Mouse (Mus musculus) myocyte (in vitro differentiated cells): ENCODE measurements around the gene 9330161L09Rik. TPM values are rescaled to one million over a fixed set of nuclear protein-coding genes. Genes with fewer than 3 reads are reported as not detected.

Experiments
- H3K27me3 ChIP-seq: one replicate; pipeline ENCODE4 v1.6.1; 2011; ENCODE audit not compliant: control insufficient read depth, insufficient read depth, insufficient read length
- H3K36me3 ChIP-seq: one replicate; pipeline ENCODE4 v1.6.1; 2011; ENCODE audit not compliant: control insufficient read depth, insufficient read depth
- H3K4me2 ChIP-seq: one replicate; pipeline ENCODE4 v1.6.1; 2011; ENCODE audit warnings: low read depth, control low read depth
- H3K4me3 ChIP-seq: one replicate; pipeline ENCODE4 v1.5.1; 2011; ENCODE audit warnings: mild to moderate bottlenecking, control low read depth, moderate library complexity
- H3K79me2 ChIP-seq: one replicate; pipeline ENCODE4 v1.6.1; 2011; ENCODE audit not compliant: control insufficient read depth, insufficient read depth
- H3ac ChIP-seq: one replicate; pipeline ENCODE4 v1.6.1; 2011; ENCODE audit not compliant: control insufficient read depth, insufficient read length
- CEBPB ChIP-seq: IDR thresholded peaks from 2 replicates; pipeline ENCODE4 v1.6.1; 2011; ENCODE audit warnings: mild to moderate bottlenecking, moderate library complexity; ENCODE audit not compliant: poor library complexity, insufficient read depth, severe bottlenecking
- E2F4 ChIP-seq: IDR thresholded peaks from one replicate; pipeline ENCODE4 v1.6.1; 2011; ENCODE audit warnings: mild to moderate bottlenecking, control low read depth, moderate library complexity; ENCODE audit not compliant: insufficient read depth
- MAX ChIP-seq: IDR thresholded peaks from one replicate; pipeline ENCODE4 v1.6.1; 2011; ENCODE audit warnings: low read depth, mild to moderate bottlenecking, control low read depth
- MYOD1 ChIP-seq, 3 experiments: IDR thresholded peaks; one replicate each; pipeline ENCODE4 v1.6.1; 2011; ENCODE audit warnings: control low read depth in 2 of 3, low read depth in 2 of 3, mild to moderate bottlenecking in 2 of 3, moderate library complexity in 1 of 3; ENCODE audit not compliant: insufficient read length in 2 of 3, control insufficient read depth in 1 of 3
- MYOG ChIP-seq, 3 experiments: IDR thresholded peaks; one replicate each; pipeline ENCODE4 v1.6.1; 2011; ENCODE audit warnings: control low read depth in 2 of 3, low read depth in 2 of 3, mild to moderate bottlenecking in 2 of 3; ENCODE audit not compliant: insufficient read length in 2 of 3, control insufficient read depth in 1 of 3, insufficient read depth in 1 of 3
- POLR2A ChIP-seq: IDR thresholded peaks from one replicate; pipeline ENCODE4 v1.6.1; 2011; ENCODE audit warnings: low read depth, mild to moderate bottlenecking, control low read depth, moderate library complexity; ENCODE audit not compliant: insufficient read length
- POLR2AphosphoS2 ChIP-seq: IDR thresholded peaks from one replicate; pipeline ENCODE4 v1.6.1; 2011; ENCODE audit warnings: low read depth, control low read depth; ENCODE audit not compliant: insufficient read length
- REST ChIP-seq: IDR thresholded peaks from one replicate; pipeline ENCODE4 v1.6.1; 2011; ENCODE audit warnings: mild to moderate bottlenecking, control low read depth, moderate library complexity; ENCODE audit not compliant: insufficient read depth, insufficient read length
- SRF ChIP-seq: IDR thresholded peaks from one replicate; pipeline ENCODE4 v1.6.1; 2011; ENCODE audit warnings: low read depth; ENCODE audit not compliant: control insufficient read depth, insufficient read length
- TCF12 ChIP-seq: IDR thresholded peaks from one replicate; pipeline ENCODE4 v1.6.1; 2011; ENCODE audit warnings: mild to moderate bottlenecking, control low read depth; ENCODE audit not compliant: poor library complexity, insufficient read depth, severe bottlenecking
- TCF3 ChIP-seq: IDR thresholded peaks from one replicate; pipeline ENCODE4 v1.6.1; 2011; ENCODE audit warnings: low read depth, control low read depth; ENCODE audit not compliant: insufficient read length
- USF1 ChIP-seq: IDR thresholded peaks from one replicate; pipeline ENCODE4 v1.6.1; 2011; ENCODE audit warnings: low read depth, mild to moderate bottlenecking, control low read depth, moderate library complexity
- polyA plus RNA-seq: library from polyadenylated mRNA; unstranded; fragments of >200 nt; fragmentation: generic; extraction: Trizol; gene quantifications from one replicate; pipeline ENCODE4 v1.2.1, GENCODE M21; 2012; ENCODE audit warnings: missing spikeins

Gene 9330161L09Rik
- polyA plus RNA-seq, 1 experiment = 0.60 TPM

DNA sequence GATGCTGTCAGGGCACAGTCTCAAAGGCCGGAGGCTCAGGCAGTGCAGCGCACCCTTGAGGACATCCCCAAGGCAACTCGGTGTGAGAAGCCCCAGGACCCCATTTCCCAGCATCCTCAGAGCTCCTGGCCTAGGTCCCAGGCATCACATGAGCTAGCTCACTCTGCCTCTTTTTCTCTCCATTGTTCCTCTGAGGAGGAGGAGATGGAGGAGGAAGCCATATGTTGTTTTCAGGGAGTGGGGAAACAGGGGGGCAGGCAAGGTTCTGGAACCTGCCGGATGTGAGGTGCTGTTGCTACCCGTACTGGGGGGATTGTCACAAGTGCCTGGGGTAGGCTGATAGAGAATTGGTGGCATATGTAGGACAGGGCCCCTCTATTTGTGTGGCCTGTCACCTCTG, 31.5 kb downstream of the 9330161L09Rik start:
- H3K79me2 ChIP-seq = no peaks in the 10 kb centered on the region
- TF ChIP-seq SRF = no peak
- no peak for TF ChIP-seq POLR2AphosphoS2
- no peak for TF ChIP-seq MYOD1 (IDR thresholded peaks at IDR 0.05; ENCODE audit: control insufficient read depth in 1 of 3, insufficient read length in 2 of 3, low read depth in 2 of 3)
- no peak for TF ChIP-seq MAX
- TF ChIP-seq POLR2A = no peak
- no peak for TF ChIP-seq E2F4
- no peak for TF ChIP-seq TCF12
- TF ChIP-seq MYOG (IDR thresholded peaks at IDR 0.05; ENCODE audit: control insufficient read depth in 1 of 3, insufficient read depth in 1 of 3, insufficient read length in 2 of 3, low read depth in 2 of 3) = no peak
- no peak for TF ChIP-seq TCF3
- TF ChIP-seq USF1 = no peak
- no peak for TF ChIP-seq REST
- no peak for TF ChIP-seq CEBPB
- no peak overlapping the region for H3ac ChIP-seq
- H3K36me3 ChIP-seq = no peaks in the 10 kb centered on the region
- no peak overlapping the region for H3K4me3 ChIP-seq
- H3K4me2 ChIP-seq = no peak overlapping the region
- H3K27me3 ChIP-seq = peaks cover 4% of the 10 kb centered on the region

DNA sequence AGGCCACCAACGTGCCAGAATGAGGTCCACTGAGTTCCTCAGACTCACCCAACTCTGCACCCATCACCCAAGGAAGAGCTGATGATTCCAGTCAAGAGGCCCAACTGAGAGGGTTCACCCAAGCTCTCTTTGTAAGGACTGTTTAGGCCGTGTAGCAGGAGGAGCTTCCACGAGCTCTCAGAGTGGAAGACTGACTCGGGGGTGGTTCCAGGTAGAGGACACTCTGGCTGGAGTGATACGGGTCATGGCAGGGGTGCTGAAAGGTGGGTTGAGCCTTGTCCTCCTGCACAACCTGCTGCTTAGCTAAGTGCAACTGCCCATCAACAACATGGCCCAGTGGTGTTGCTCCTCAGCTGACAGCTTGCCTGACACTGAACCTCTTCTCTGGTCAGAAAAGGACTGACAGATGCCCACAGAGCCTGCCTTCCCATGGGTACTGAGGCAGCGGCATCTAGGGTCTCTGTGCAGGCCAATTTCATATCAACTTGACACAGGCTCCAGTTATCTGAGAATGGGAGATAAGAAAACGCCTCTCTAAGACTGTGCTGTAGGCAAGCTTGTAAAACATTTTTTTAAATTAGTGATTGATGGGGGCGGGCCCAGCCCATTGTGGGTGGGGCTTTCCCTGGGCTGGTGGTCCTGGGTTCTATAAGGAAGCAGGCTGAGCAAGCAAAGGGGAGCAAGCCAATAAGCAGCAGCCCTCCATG, 33.9 kb downstream of the 9330161L09Rik start:
- no peak for TF ChIP-seq MAX
- no peak for TF ChIP-seq TCF12
- TF ChIP-seq REST = no peak
- no peak for TF ChIP-seq CEBPB
- TF ChIP-seq MYOD1 (IDR thresholded peaks at IDR 0.05; ENCODE audit: control insufficient read depth in 1 of 3, insufficient read length in 2 of 3, low read depth in 2 of 3) = no peak
- TF ChIP-seq POLR2AphosphoS2 = no peak
- TF ChIP-seq SRF = no peak
- TF ChIP-seq E2F4 = no peak
- no peak for TF ChIP-seq USF1
- H3K36me3 ChIP-seq = no peaks in the 10 kb centered on the region
- H3K27me3 ChIP-seq = peaks cover 4% of the 10 kb centered on the region
- no peak overlapping the region for H3K4me3 ChIP-seq
- H3ac ChIP-seq = no peak overlapping the region
- no peaks in the 10 kb centered on the region for H3K79me2 ChIP-seq
- no peak overlapping the region for H3K4me2 ChIP-seq

DNA sequence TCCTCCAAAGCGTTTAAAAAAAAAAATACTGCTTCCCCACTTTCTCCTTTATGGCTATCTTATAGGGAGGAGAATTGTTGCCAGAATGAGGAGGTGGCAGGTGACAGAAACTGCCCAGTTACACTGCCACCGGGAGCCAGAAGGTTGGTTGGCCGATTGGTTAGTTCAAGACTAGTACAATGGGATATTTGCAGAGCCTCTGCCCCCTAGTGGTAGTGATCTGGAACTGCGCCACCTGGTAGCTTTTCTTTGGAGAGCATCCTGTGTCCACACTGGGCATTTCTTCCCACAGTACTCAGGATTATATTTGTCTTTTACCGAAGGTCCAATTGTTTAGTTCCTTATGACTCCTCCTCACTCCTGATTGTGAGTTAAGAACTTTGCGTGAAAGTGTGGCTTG, 35.9 kb downstream of the 9330161L09Rik start:
- Histone ChIP-seq H3K36me3 (no peaks in the 10 kb centered on the region), H3K27me3 (peaks cover 4% of the 10 kb centered on the region), H3K4me3 (no peak overlapping the region), H3ac (no peak overlapping the region), H3K4me2 (no peak overlapping the region), H3K79me2 (no peaks in the 10 kb centered on the region)
- TF ChIP-seq MAX = no peak
- no peak for TF ChIP-seq USF1
- TF ChIP-seq TCF12 = no peak
- no peak for TF ChIP-seq REST

DNA sequence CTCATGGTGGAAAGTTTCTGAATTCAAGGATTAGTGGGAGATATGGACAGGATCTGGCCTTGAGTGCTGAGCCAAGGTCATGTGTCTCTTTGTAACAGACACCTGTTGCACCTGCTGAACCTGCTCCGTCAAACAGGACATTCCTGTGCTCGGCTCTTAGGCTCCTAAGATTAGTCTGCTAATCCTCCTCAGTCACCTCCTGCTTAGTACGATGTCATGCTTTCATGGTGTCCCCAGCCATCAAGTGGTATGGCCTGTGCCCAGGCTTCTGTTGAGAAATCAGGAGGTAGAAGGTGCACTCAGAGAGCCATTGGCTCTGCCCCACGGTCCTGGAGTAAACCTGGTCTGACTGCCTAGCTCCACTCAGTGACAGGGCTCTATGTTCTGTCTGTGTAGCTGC, 36.8 kb downstream of the 9330161L09Rik start:
- H3K4me3 ChIP-seq = no peak overlapping the region
- H3K79me2 ChIP-seq = no peaks in the 10 kb centered on the region
- TF ChIP-seq E2F4 (no peak), MYOG (IDR thresholded peaks at IDR 0.05; ENCODE audit: control insufficient read depth in 1 of 3, insufficient read depth in 1 of 3, insufficient read length in 2 of 3, low read depth in 2 of 3) (no peak), USF1 (no peak), CEBPB (no peak), POLR2A (no peak), POLR2AphosphoS2 (no peak), MYOD1 (IDR thresholded peaks at IDR 0.05; ENCODE audit: control insufficient read depth in 1 of 3, insufficient read length in 2 of 3, low read depth in 2 of 3) (no peak), MAX (no peak)

DNA sequence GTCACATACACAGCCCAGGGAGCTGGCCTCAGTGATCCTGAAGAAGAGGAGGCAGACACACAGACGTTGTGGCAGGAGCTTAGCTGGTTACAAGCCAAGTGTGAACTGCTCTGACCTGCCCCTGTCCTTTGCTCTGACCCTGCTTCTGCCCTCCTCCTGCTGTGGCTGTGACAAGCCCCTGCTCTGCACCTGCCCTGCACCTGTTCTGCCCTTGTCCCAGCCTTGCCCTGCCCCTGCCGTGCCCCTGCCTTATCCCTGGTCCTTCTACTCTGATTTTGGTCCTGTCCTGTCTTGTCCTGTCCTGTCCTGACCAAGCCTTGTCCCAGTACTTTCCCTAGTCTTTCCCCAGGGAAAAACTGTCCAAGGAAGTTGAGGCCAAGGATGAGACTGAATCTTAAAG, 38.8 kb downstream of the 9330161L09Rik start:
- no peaks in the 10 kb centered on the region for H3K36me3 ChIP-seq
- TF ChIP-seq MAX (no peak), REST (no peak), POLR2AphosphoS2 (no peak), E2F4 (no peak), TCF12 (no peak), MYOG (IDR thresholded peaks at IDR 0.05; ENCODE audit: control insufficient read depth in 1 of 3, insufficient read depth in 1 of 3, insufficient read length in 2 of 3, low read depth in 2 of 3) (peak in 2 of 3 experiments; percentile 53 to 67), USF1 (no peak), SRF (no peak), MYOD1 (IDR thresholded peaks at IDR 0.05; ENCODE audit: control insufficient read depth in 1 of 3, insufficient read length in 2 of 3, low read depth in 2 of 3) (peak in 2 of 3 experiments; percentile 57 to 69), TCF3 (peak; percentile 14), CEBPB (no peak), POLR2A (no peak)
- H3K4me2 ChIP-seq = no peak overlapping the region
- peaks cover 4% of the 10 kb centered on the region for H3K27me3 ChIP-seq
- H3K4me3 ChIP-seq = no peak overlapping the region
- H3ac ChIP-seq = no peak overlapping the region
- no peaks in the 10 kb centered on the region for H3K79me2 ChIP-seq

More for the DNA sequence above, 36.8 kb downstream of the 9330161L09Rik start:
- H3K4me2 ChIP-seq = no peak overlapping the region
- no peaks in the 10 kb centered on the region for H3K36me3 ChIP-seq
- H3ac ChIP-seq = no peak overlapping the region
- H3K27me3 ChIP-seq = peaks cover 4% of the 10 kb centered on the region
